Mouse (Mus musculus) layer of hippocampus, adult 18-20 months (tissue): ENCODE results near the gene Slc35d1. TPM values are rescaled to one million over a fixed set of nuclear protein-coding genes. Genes with fewer than 3 reads are reported as not detected.
"Not testable (repeated sequence)": the region's sequence is repeated elsewhere in the genome, so short reads cannot be mapped to it uniquely, and the experiment has no call there.

Experiments used
- DNase-seq, 2 experiments: peaks; one replicate each; pipeline ENCODE4 v3.0.0; 2022; ENCODE audit warnings: low spot score in 2 of 2
- total RNA-seq, 2 experiments: library from RNA; stranded (reverse); gene quantifications; 2 replicates each; pipeline ENCODE4 v1.2.3; 2021

Slc35d1 gene
- total RNA-seq, 2 experiments from 2014 or later: 12.6 to 15.1 TPM

GRCm38 (mm10) chr4:103188786-103189640 lies 26.0 kb downstream of the Slc35d1 start:
- DNase-seq: no peak

- no peak for DNase-seq
Observed at GRCm38 (mm10) chr4:103180300-103180888, 34.6 kb downstream of the Slc35d1 start.

- DNase-seq: no peak
Observed at GRCm38 (mm10) chr4:103179581-103179980, 35.4 kb downstream of the Slc35d1 start.

- DNase-seq: peak; percentile 16 to 49
Observed at GRCm38 (mm10) chr4:103178635-103179318, 36.2 kb downstream of the Slc35d1 start.

GRCm38 (mm10) chr4:103177681-103178080 lies 37.3 kb downstream of the Slc35d1 start:
- no peak for DNase-seq

GRCm38 (mm10) chr4:103174001-103174400 lies 41.0 kb downstream of the Slc35d1 start:
- DNase-seq: no peak

- DNase-seq: no peak
Observed at GRCm38 (mm10) chr4:103173507-103173906, 41.5 kb downstream of the Slc35d1 start.

GRCm38 (mm10) chr4:103171256-103171655 lies 43.7 kb downstream of the Slc35d1 start:
- DNase-seq: peak in 1 of 2 experiments; percentile 19

- DNase-seq: not testable (repeated sequence)
Observed at GRCm38 (mm10) chr4:103166198-103166597, 48.8 kb downstream of the Slc35d1 start.

GRCm38 (mm10) chr4:103158781-103159180 lies 56.2 kb downstream of the Slc35d1 start:
- no peak for DNase-seq

- DNase-seq: no peak
Observed at GRCm38 (mm10) chr4:103151946-103152345, 63.0 kb downstream of the Slc35d1 start.

GRCm38 (mm10) chr4:103146339-103146738 lies 68.6 kb downstream of the Slc35d1 start:
- DNase-seq: peak; percentile 66 to 91

- DNase-seq: no peak
Observed at GRCm38 (mm10) chr4:103136946-103137345, 78.0 kb downstream of the Slc35d1 start.

- no peak for DNase-seq
Observed at GRCm38 (mm10) chr4:103126533-103126932, 88.4 kb downstream of the Slc35d1 start.

- no peak for DNase-seq
Observed at GRCm38 (mm10) chr4:103123606-103124005, 91.4 kb downstream of the Slc35d1 start.

GRCm38 (mm10) chr4:103123086-103123485 lies 91.9 kb downstream of the Slc35d1 start:
- no peak for DNase-seq

GRCm38 (mm10) chr4:103120874-103121389 lies 94.0 kb downstream of the Slc35d1 start:
- DNase-seq: no peak
